Mouse (Mus musculus) urinary bladder, postnatal 10 days (tissue): Measurements from ENCODE around the gene Ssr2.

Experiments
- DNase-seq: peaks from one replicate; pipeline ENCODE4 v3.0.0; 2022; ENCODE audit warnings: low spot score

Ssr2 gene

GRCm38 (mm10) chr3:88575540-88575939, at the start of gene Ssr2:
TSS of gene Ssr2 (plus strand) at chr3:88575876.
- no peak for DNase-seq

- peak; percentile 47 for DNase-seq
These were observed 49.2 kb upstream of the Ssr2 start for GRCm38 (mm10) chr3:88526157-88527131.

- DNase-seq = no peak
These were observed 48.1 kb upstream of the Ssr2 start for GRCm38 (mm10) chr3:88527565-88527964.

- DNase-seq = no peak
These were observed 47.0 kb upstream of the Ssr2 start for GRCm38 (mm10) chr3:88528646-88529045.

- DNase-seq = no peak
These were observed 46.3 kb upstream of the Ssr2 start for GRCm38 (mm10) chr3:88529204-88530000.

- no peak for DNase-seq
These were observed 45.4 kb upstream of the Ssr2 start for GRCm38 (mm10) chr3:88530082-88530864.

- peak; percentile 56 for DNase-seq
These were observed 44.1 kb upstream of the Ssr2 start for GRCm38 (mm10) chr3:88531348-88532298.

GRCm38 (mm10) chr3:88532299-88532674, 43.4 kb upstream of the Ssr2 start, which contains the start of gene Mex3a:
TSS of gene Mex3a (plus strand) at chr3:88532395.
- no peak for DNase-seq

GRCm38 (mm10) chr3:88532689-88533511, 42.8 kb upstream of the Ssr2 start:
- no peak for DNase-seq

GRCm38 (mm10) chr3:88533706-88534105, 42.0 kb upstream of the Ssr2 start:
- DNase-seq = no peak

GRCm38 (mm10) chr3:88535005-88535404, 40.7 kb upstream of the Ssr2 start:
- DNase-seq = no peak

GRCm38 (mm10) chr3:88535527-88535926, 40.1 kb upstream of the Ssr2 start:
- DNase-seq = no peak

- DNase-seq = no peak
These were observed 39.4 kb upstream of the Ssr2 start for GRCm38 (mm10) chr3:88536103-88536930.

GRCm38 (mm10) chr3:88537146-88537545, 38.5 kb upstream of the Ssr2 start:
- DNase-seq = no peak

- no peak for DNase-seq
These were observed 37.2 kb upstream of the Ssr2 start for GRCm38 (mm10) chr3:88538271-88539145.

- DNase-seq = no peak
These were observed 36.3 kb upstream of the Ssr2 start for GRCm38 (mm10) chr3:88539397-88539796.

GRCm38 (mm10) chr3:88540085-88540484, 35.6 kb upstream of the Ssr2 start:
- no peak for DNase-seq
